26 mouse cellular contexts compared by ENCODE assay signal in the genomic region with DNA sequence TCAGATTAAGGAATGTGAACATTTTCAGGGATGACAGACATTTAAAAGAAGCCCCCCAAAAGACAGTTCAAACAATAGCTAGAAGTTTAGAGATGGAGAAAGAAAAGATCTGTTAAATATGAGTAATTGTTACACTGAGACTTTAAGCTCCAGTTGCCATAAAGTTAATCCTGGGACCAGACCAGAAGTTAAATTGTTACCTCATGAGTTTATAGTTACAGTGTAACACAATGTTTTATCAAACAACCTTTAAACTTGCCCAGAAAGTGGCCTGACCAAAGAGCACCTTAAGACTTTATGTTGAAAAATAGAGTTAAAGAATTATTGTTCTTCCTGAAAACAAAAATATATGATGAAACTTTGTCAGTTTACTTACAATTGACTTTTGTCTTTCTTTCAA. TPM values are rescaled to one million over a fixed set of nuclear protein-coding genes. Genes with fewer than 3 reads are reported as not detected.
"Had no signal": no experiment of that assay in that cellular context is flagged by ENCODE, and none has a peak within 500 bp of the region (broad histone marks: within the 10 kb centered on the region; RNA-seq: fewer than 3 reads in every experiment).

No protein-coding gene starts in this region.

- H3K36me3 ChIP-seq: limb, embryonic 10.5 days; limb, embryonic 13.5 days; midbrain, embryonic 15.5 days; neural tube, embryonic 13.5 days had no signal

- H3K27ac ChIP-seq: limb, embryonic 13.5 days; liver, embryonic 14.5 days; macrophage; midbrain, embryonic 15.5 days; neural tube, embryonic 13.5 days had no signal

- DNase-seq: right cerebral cortex, postnatal 25 days; thymus, adult 18-20 months; thymus, postnatal 36 days had no signal

- H3K4me3 ChIP-seq: layer of hippocampus, adult 2 months; limb, embryonic 10.5 days; limb, embryonic 13.5 days; midbrain, embryonic 15.5 days; myocyte; neural tube, embryonic 13.5 days had no signal

- ATAC-seq: lung, postnatal 0 days had no signal

- H3K4me1 ChIP-seq: midbrain, embryonic 15.5 days; neural tube, embryonic 13.5 days had no signal

- H3K9me3 ChIP-seq: limb, embryonic 10.5 days; limb, embryonic 13.5 days; midbrain, embryonic 15.5 days; neural tube, embryonic 13.5 days had no signal

- H3K9ac ChIP-seq: limb, embryonic 13.5 days; liver, embryonic 14.5 days; liver, postnatal 0 days; lung, embryonic 14.5 days; midbrain, embryonic 15.5 days; neural tube, embryonic 13.5 days had no signal

- H3K4me2 ChIP-seq: limb, embryonic 13.5 days; liver, embryonic 11.5 days; lung, embryonic 14.5 days; midbrain, embryonic 15.5 days; neural tube, embryonic 13.5 days had no signal

- H3K27me3 ChIP-seq: limb, embryonic 13.5 days; midbrain, embryonic 15.5 days; neural tube, embryonic 13.5 days had no signal

RNA-seq across cellular contexts. Expression of gene Speer4f2, which starts 46.9 kb away (rescaled TPM):
- total RNA-seq: layer of hippocampus, adult 2 months; left cerebral cortex, adult 8-10 months; left cerebral cortex, postnatal 14 days; megakaryocyte, adult 5-6 weeks; monocyte, adult 5-6 weeks; neutrophil, adult 5-6 weeks had no signal
- polyA plus RNA-seq: intestine, embryonic 14.5 days; kidney, embryonic 14.5 days; large intestine, adult 2 months; limb, embryonic 10.5 days; limb, embryonic 13.5 days; liver, embryonic 11.5 days; liver, embryonic 14.5 days; liver, postnatal 0 days; lung, embryonic 14.5 days; lung, postnatal 0 days; macrophage; midbrain, embryonic 15.5 days; myocyte; neural tube, embryonic 13.5 days; spleen, adult 2 months; stomach, embryonic 16.5 days; urinary bladder, adult 2 months had no signal

RNA-seq across cellular contexts. Expression of gene Speer4f1, which starts 56.0 kb away (rescaled TPM):
- total RNA-seq: layer of hippocampus, adult 2 months; left cerebral cortex, adult 8-10 months; left cerebral cortex, postnatal 14 days; megakaryocyte, adult 5-6 weeks; monocyte, adult 5-6 weeks; neutrophil, adult 5-6 weeks had no signal
- polyA plus RNA-seq: intestine, embryonic 14.5 days; kidney, embryonic 14.5 days; large intestine, adult 2 months; limb, embryonic 10.5 days; limb, embryonic 13.5 days; liver, embryonic 11.5 days; liver, embryonic 14.5 days; liver, postnatal 0 days; lung, embryonic 14.5 days; lung, postnatal 0 days; macrophage; midbrain, embryonic 15.5 days; myocyte; neural tube, embryonic 13.5 days; spleen, adult 2 months; stomach, embryonic 16.5 days; urinary bladder, adult 2 months had no signal
